In the genomic region with DNA sequence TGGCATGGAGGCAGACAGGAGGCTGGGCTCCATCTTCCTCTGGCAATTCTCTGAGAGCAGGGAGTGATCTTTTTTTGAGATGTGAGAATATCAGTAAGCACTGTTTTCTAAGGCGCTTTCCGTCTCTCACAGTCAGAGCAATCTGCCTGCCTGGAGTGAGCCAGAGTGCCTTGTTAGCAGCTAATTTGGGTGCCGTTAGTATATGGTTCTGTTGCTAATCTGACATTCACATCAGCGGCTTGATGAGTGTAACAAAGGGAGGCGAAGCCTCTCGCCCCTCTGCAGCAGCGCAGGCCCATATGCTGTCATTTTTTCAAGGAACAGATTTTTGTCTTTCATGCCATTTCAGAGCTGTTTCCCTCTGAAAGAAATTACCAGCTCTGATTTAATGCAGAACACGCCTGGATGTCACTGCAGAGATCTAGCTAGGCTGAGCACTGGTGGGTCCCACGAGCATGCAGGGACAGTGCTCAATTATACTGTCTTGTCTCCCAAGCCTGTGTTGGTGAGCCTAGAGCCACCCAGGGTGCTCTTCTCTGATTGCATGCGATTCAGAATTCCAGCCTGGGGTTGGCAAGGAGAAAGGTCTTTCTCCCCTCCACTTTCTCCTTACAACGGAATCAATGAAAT, we compare ENCODE assay signal across 11 mouse cellular contexts.
DNase-seq lines count a peak whose midpoint lies in the region; ATAC-seq lines count a peak whose summit lies in the region.
"Had no signal": no experiment of that assay in that cellular context is flagged by ENCODE, and none has a peak within 500 bp of the region (broad histone marks: within the 10 kb centered on the region; RNA-seq: fewer than 3 reads in every experiment).

No protein-coding gene starts in this region.

- DNase-seq in layer of hippocampus, adult 9-11 months, result peak; percentile 89
- no peak for DNase-seq in ovary, postnatal 36 days (ENCODE audit: low spot score)
- no peak for DNase-seq in adrenal gland, postnatal 25 days
- DNase-seq: heart, adult 11 months; kidney, adult 8-10 months had no signal

- WGBS in embryonic facial prominence, embryonic 13.5 days, result 37% methylated on average over 11 of the region's 11 CpGs
- WGBS in forebrain, embryonic 16.5 days, result 18% methylated on average over 11 of the region's 11 CpGs
- 41% methylated on average over 11 of the region's 11 CpGs for WGBS in midbrain, embryonic 16.5 days
- 67% methylated on average over 11 of the region's 11 CpGs for WGBS in kidney, embryonic 14.5 days
- WGBS in heart, embryonic 12.5 days, result 60% methylated on average over 11 of the region's 11 CpGs

- peaks cover 67% of the 10 kb centered on the region for H3K4me1 ChIP-seq in embryonic facial prominence, embryonic 13.5 days
- peaks cover 45% of the 10 kb centered on the region for H3K4me1 ChIP-seq in forebrain, embryonic 16.5 days (replicated peaks; ENCODE audit: control insufficient read depth, insufficient read depth, low read length)
- peaks cover 18% of the 10 kb centered on the region for H3K4me1 ChIP-seq in midbrain, embryonic 16.5 days (ENCODE audit: control insufficient read depth, insufficient read depth, low read length)
- H3K4me1 ChIP-seq in kidney, embryonic 14.5 days (ENCODE audit: control insufficient read depth, insufficient read depth, low read length), result peaks cover 6% of the 10 kb centered on the region; the same call in 1 of the 2 replicates
- peaks cover 28% of the 10 kb centered on the region for H3K4me1 ChIP-seq in heart, embryonic 12.5 days (replicated peaks)

- no peaks in the 10 kb centered on the region for H3K27me3 ChIP-seq in embryonic facial prominence, embryonic 13.5 days
- H3K27me3 ChIP-seq in forebrain, embryonic 16.5 days (replicated peaks; ENCODE audit: control insufficient read depth, insufficient read depth, low read length), result no peaks in the 10 kb centered on the region
- no peaks in the 10 kb centered on the region for H3K27me3 ChIP-seq in midbrain, embryonic 16.5 days (ENCODE audit: control insufficient read depth, insufficient read depth, low read depth, low read length)
- no peaks in the 10 kb centered on the region for H3K27me3 ChIP-seq in kidney, embryonic 14.5 days (ENCODE audit: control insufficient read depth, insufficient read depth, low read length)
- H3K27me3 ChIP-seq in heart, embryonic 12.5 days (replicated peaks), result no peaks in the 10 kb centered on the region

- peak overlapping the region; percentile 75 for H3K27ac ChIP-seq in embryonic facial prominence, embryonic 13.5 days
- peak overlapping the region; percentile 98 for H3K27ac ChIP-seq in forebrain, embryonic 16.5 days (ENCODE audit: low read length)
- H3K27ac ChIP-seq in midbrain, embryonic 16.5 days (ENCODE audit: low read length), result peak overlapping the region; percentile 74
- no peak overlapping the region for H3K27ac ChIP-seq in kidney, embryonic 14.5 days (ENCODE audit: low read depth, low read length)
- H3K27ac ChIP-seq in heart, embryonic 12.5 days (ENCODE audit: poor library complexity, severe bottlenecking), result no peak overlapping the region

- H3K9ac ChIP-seq in embryonic facial prominence, embryonic 13.5 days, result no peak overlapping the region
- H3K9ac ChIP-seq in forebrain, embryonic 16.5 days (replicated peaks; ENCODE audit: low read depth, low read length), result peak overlapping the region; percentile 28
- peak overlapping the region; percentile 57; the same call in 1 of the 2 replicates for H3K9ac ChIP-seq in midbrain, embryonic 16.5 days (ENCODE audit: low read depth, low read length)
- no peak overlapping the region for H3K9ac ChIP-seq in kidney, embryonic 14.5 days (ENCODE audit: low read depth, low read length)
- no peak overlapping the region for H3K9ac ChIP-seq in heart, embryonic 12.5 days

- no peaks in the 10 kb centered on the region for H3K36me3 ChIP-seq in embryonic facial prominence, embryonic 13.5 days
- H3K36me3 ChIP-seq in forebrain, embryonic 16.5 days (ENCODE audit: control insufficient read depth, insufficient read depth), result no peaks in the 10 kb centered on the region
- H3K36me3 ChIP-seq in midbrain, embryonic 16.5 days (ENCODE audit: control insufficient read depth, insufficient read depth, low read length), result no peaks in the 10 kb centered on the region
- no peaks in the 10 kb centered on the region for H3K36me3 ChIP-seq in kidney, embryonic 14.5 days (ENCODE audit: control insufficient read depth, insufficient read depth, low read length)
- H3K36me3 ChIP-seq in heart, embryonic 12.5 days, result no peaks in the 10 kb centered on the region
- H3K36me3 ChIP-seq: G1E had no signal

- H3K4me2 ChIP-seq in embryonic facial prominence, embryonic 13.5 days, result no peak overlapping the region
- no peak overlapping the region for H3K4me2 ChIP-seq in forebrain, embryonic 16.5 days (ENCODE audit: low read length)
- H3K4me2 ChIP-seq in midbrain, embryonic 16.5 days (ENCODE audit: low read length), result no peak overlapping the region
- no peak overlapping the region for H3K4me2 ChIP-seq in kidney, embryonic 14.5 days (replicated peaks; ENCODE audit: low read depth, low read length)
- H3K4me2 ChIP-seq in heart, embryonic 12.5 days, result no peak overlapping the region

- no peak overlapping the region for H3K4me3 ChIP-seq in embryonic facial prominence, embryonic 13.5 days
- H3K4me3 ChIP-seq in forebrain, embryonic 16.5 days (replicated peaks; ENCODE audit: low read length), result no peak overlapping the region
- no peak overlapping the region for H3K4me3 ChIP-seq in midbrain, embryonic 16.5 days (ENCODE audit: low read depth, low read length)
- H3K4me3 ChIP-seq in kidney, embryonic 14.5 days (ENCODE audit: low read length), result no peak overlapping the region
- H3K4me3 ChIP-seq in heart, embryonic 12.5 days, result no peak overlapping the region

- no peaks in the 10 kb centered on the region for H3K9me3 ChIP-seq in embryonic facial prominence, embryonic 13.5 days
- no peaks in the 10 kb centered on the region for H3K9me3 ChIP-seq in forebrain, embryonic 16.5 days (ENCODE audit: control insufficient read depth, low read length)
- no peaks in the 10 kb centered on the region for H3K9me3 ChIP-seq in midbrain, embryonic 16.5 days (replicated peaks; ENCODE audit: control insufficient read depth, low read length, poor library complexity, severe bottlenecking)
- H3K9me3 ChIP-seq in kidney, embryonic 14.5 days (ENCODE audit: control insufficient read depth, low read length), result no peaks in the 10 kb centered on the region
- no peaks in the 10 kb centered on the region for H3K9me3 ChIP-seq in heart, embryonic 12.5 days (replicated peaks)
- H3K9me3 ChIP-seq: G1E had no signal

- ATAC-seq in embryonic facial prominence, embryonic 13.5 days (ENCODE audit: insufficient number of reproducible peaks, insufficient read depth, low FRiP score, low TSS enrichment, low read depth), result no peak
- ATAC-seq in forebrain, embryonic 16.5 days, result peak; percentile 92
- ATAC-seq in midbrain, embryonic 16.5 days, result peak; percentile 55
- no peak for ATAC-seq in kidney, embryonic 14.5 days (ENCODE audit: low FRiP score, low TSS enrichment)
- no peak for ATAC-seq in heart, embryonic 12.5 days (ENCODE audit: insufficient number of reproducible peaks, low FRiP score)

Comparison
In these comparisons a context has a peak if more than half of its experiments do, and no peak if none do; other contexts are left out.
1. ATAC-seq: peak in forebrain, embryonic 16.5 days (single experiment) and midbrain, embryonic 16.5 days (single experiment); none in embryonic facial prominence, embryonic 13.5 days (single experiment), kidney, embryonic 14.5 days (single experiment) and heart, embryonic 12.5 days (single experiment).
2. H3K27ac ChIP-seq: peak in embryonic facial prominence, embryonic 13.5 days (single experiment), forebrain, embryonic 16.5 days (single experiment) and midbrain, embryonic 16.5 days (single experiment); none in kidney, embryonic 14.5 days (single experiment) and heart, embryonic 12.5 days (single experiment).
3. H3K9ac ChIP-seq: peak in forebrain, embryonic 16.5 days (single experiment) and midbrain, embryonic 16.5 days (single experiment); none in embryonic facial prominence, embryonic 13.5 days (single experiment), kidney, embryonic 14.5 days (single experiment) and heart, embryonic 12.5 days (single experiment).